Mouse (Mus musculus): ENCODE data around the gene Pde4b.
"Not testable (repeated sequence)": the region's sequence is repeated elsewhere in the genome, so short reads cannot be mapped to it uniquely, and the experiment has no call there.

The Pde4b gene

DNA sequence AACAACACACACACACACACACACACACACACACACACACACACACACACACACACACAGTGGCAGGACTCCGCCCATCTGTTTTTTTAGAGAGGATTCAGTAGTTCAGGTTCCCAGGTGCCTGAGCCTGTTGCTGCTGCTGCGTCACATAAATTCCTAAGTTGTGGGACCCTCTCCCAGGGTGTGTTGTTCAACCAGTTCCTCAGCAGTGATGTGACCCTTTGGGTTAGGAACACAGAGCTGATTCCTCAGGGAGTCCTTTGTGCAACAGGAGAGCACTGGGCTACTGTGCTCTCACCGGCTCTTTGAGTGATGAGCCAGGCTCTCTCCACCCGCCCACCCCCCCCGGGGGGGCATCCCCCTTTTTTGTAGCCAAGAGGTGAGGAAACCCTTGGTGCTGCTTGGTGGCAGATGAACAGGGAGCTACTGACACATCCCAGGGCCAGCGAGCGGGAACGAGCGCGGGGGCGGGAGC, at the start of gene Pde4b:
TSS of gene Pde4b (plus strand) at position 453 of the 475 bp plus-strand sequence.
- DNase-seq: no peak

DNA sequence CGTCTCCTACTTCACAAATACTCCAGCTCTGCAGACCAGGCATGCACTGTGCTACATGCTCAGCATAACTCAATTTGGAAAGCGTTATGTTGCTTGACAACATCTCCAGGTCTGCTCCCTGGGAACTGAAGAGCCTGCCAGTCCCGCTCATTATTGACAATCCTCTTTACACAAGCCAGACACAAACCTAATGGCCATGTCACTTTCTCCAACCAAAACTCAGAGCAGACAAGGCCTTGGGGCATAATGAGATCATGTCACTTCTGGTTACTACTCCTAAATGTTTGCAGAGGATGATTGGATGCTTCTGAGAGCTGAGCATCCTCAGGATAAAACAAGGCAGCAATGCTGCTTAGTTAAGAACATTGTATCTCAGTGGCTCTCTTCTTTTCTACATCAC, 47.2 kb upstream of the Pde4b start:
- DNase-seq: no peak

DNA sequence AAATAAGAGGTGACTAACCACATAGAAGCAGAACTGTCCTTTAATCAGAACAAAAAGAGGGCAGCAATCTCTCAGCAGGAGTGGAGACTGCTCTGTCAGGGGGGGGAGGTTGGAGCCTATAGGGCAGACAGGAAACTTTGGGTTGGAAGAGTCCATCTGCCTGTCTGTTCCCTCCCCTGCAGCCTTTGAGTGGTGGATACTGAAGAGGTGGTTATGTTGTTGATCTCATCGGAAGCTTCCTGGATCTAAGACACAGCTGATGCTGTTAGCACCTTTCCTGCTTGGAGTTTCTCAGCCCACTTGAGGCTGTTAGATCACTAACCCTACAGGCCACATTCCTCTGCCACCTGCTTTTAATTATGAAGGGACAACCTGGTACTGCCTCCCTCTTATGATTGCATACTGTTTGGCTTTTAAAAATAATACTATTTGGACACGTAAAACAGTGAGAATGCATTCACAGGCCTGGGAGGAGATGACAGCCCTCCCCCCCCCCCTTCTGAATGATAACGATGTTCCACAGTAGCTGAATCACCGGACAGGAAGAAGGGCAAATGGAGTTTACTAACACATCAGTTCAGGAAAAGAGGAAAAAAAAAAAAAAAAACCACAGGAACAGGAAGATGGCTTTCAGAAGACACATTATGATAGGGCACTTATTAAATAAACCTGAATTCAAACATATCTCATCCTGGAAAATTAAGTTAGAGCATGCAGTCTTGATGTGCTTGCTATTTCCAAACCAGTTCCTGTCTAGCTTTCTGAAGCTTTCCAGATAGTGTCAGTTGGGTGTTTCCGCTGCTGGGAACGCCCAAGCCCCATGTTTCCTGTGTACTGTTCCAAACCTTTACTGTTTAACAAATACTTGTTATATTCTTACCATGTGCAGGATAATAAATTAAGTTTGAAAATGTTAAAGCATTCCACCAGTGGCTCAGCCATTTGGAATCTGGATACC, 41.9 kb upstream of the Pde4b start:
- DNase-seq: no peak

DNA sequence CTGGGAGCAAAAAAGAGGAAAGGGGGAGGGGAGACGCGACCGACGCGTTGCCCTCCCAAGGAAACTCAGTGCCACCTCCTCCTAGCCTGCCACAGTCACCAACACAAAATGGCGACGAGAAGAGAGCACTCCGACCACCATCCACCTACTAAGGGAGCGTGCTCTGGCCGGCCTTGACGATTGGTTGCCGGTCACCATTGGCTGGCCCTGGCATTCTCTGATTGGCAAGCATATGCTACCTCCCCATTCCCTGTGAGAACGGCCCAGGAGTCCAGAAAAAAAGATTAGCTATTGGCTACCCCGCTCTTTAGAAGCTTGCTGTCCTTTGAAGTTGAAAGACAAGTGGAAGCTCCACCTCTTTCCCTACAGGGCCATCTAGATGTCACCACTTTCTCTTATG, 38.0 kb upstream of the Pde4b start:
- DNase-seq: not testable (repeated sequence)

DNA sequence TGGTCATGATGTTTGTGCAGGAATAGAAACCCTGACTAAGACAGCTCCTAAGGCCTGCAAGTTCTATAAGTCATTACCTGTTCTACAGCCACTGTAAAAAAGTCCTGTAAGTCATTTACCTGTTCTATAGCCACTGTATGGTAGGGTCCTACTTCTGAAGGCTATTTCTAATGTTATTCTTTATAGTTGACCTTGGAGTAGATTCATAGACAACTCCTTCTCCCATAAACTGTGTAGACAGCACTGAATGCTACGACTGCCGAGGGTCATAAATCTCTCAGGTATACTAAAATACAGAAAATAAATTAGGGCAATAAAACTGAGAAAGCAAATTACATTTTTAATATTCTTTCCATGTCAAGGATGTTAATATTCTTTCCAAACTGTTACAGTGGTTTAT, 26.0 kb upstream of the Pde4b start:
- DNase-seq: no peak

DNA sequence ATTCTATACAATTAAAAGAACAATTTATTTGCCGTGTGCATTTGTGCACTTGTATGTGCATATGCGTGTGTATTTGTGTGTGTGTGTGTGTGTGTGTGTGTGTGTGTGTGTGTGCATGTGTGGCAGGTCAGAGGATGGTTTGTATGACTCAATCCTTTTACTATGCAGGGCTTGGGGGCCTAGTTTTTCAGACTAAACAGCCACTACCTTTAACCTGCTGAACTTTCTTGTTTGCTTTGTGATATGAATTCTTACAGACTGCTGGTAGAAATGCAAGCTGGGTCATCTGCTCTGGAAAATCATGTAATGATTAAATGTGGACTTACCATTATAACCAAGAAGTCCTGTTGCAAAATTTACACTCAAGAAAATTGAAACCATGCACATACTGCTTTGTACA, 18.0 kb upstream of the Pde4b start:
- no peak for DNase-seq

DNA sequence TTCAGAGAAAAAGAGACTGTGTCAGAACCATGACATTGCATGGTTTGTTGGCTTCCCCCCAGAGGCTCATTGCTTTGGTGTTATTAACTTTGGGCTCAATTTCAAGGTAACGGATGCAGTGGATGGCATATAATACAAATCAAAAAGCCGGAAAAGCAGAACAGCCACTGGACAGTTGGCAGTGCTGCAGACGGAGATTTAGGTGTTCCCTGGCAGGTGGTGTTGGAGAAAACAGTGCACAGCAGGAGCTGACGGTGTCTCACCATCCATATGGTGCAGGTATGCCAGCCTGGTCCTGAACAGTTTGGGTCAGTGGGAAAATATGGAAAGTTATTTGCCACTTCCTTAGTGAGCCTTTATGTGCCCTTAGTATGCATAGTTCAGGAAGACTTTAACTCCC, 1.0 kb upstream of the Pde4b start:
- no peak for DNase-seq

DNA sequence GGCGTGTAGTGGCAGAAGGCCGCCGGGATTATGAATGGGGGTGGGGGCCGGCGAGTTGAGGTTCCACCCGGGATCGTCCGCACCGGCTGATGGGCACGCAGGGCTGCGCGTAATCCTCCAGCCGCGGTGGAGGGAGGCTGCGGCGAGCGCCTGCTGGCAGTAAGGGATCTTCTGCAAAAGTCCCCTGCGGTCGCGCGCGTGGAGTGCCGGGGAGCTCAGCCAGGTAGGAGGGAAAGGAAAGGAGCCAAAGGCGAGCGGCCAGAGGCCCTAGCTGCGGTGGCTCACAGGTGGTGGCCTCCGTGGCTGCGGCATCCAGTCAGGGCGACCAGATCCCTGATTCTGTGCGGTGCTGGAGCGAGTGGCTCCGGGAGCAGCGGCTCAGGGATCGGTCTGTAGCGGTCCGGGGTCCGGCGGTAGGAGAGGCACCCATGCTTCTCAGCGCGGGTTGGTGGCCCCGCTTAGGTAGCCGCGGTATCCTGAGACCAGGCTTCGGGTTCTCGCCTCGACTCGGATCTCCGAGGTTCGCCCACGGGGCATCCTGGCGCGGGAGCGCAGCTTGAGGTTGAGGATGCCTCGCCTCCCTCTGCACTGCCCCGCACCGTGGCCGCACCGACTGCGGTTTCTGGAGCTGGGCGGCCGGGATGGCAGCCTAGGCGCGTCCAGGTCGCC, 357 bp downstream of the Pde4b start:
- peak; percentile 61 for DNase-seq

DNA sequence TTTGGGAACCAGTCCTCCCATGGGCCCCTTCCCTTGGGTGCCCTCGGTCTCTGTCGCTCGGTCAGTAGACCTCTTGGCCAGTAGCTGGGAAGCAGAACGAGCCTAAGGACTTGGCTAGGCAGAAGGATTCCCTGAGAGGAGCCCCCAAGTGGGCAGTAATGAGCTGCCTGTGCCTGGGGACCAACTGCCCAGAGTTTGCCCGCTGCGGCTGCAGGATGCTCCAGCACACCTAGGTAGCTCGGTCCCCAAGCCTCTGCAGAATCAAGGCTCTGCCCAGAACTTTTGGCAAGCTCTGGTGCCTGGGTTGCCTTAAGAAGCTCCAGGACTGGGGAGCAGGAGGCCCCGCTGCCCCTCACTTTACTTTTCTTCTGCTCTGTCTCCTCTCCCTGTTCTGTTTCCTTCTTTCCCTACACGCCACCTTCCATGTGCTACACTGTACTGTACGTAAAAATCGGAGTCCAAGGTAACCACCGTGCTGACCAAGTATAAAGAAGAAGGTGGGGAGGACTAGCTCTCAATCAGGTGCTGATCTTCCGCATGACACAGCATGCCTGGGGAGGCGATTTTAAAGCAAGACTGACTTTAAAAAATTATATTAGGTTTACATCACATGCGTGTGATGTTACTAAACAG, 1.0 kb downstream of the Pde4b start:
- DNase-seq: peak; percentile 9

DNA sequence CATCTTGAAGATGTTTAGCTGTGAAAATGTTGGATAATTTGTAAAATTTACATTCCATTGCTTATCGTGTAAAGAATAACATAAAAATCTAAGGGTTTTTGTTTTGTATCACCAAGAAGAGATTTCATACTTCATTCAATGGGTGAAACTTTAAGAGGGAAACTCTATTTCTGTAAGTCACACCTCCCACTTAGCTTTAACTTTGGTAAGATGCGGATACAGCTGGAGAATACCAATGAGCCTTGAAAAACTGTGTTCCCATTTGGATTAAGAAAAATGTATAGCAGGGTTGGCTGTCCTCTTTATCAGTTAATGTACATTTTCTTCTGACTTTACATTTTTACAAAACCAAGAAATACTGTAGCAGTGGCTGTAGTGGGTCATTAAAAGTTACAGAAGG, 8.5 kb downstream of the Pde4b start:
- no peak for DNase-seq

DNA sequence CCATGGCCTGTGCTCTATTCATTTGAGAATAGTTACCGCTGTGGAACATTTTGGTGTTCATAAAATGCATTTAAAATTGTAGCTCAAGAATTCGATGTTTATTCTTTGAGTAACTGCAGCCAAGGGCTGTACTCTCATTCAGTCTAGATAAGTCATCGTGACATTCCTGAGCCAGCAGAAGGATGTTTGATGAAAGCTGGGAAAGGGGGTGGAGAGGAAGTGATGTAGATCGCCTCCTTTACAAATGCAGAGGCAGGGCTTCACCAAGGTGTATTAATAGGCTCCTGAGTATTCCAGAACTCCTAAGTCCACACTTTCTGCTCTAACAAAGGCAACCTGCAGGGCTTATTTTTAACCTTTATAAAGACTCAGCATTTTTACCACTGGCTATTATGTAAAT, 14.9 kb downstream of the Pde4b start:
- DNase-seq: no peak

DNA sequence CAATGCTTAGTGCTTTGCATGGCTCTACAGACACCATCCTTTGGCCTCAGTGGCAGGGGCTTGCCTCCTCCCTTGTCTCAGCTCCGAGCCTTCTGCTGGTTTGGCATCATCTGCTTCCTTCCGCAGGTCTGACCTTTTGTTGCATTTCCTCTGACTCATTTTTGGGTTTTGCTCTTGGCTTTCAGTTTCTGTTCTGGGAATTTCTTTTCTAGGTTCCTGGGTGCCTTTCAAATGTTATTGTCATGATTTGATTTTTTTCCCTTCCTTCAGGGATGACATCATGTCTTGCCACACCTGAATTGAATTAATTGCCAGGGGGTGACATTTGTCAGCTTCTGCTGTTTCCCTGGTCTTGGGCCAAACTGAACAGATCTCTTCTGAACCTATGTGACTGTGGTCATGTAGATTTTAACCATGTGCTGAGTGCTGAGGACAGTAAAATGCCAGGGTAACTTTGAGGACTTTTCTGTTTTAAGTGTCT, 17.2 kb downstream of the Pde4b start:
- no peak for DNase-seq

DNA sequence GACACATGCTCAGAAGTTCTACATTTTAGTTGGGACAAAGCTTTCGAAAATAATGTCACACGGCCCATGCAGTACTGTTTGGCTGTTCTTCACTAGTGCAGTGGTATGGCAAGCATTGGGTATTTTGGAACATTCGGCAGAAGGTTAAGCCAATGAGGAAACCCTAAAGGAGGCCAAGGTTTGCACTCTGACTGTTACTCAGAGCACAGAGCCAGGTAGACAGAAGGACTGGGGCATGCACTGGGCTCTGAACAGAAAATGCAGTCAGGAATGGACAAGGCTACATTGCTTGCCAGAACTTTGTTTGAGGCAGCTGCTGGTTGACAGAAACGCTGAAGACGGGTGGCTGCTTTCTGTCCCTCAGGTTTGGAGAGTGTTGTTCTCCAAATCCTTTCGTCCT, 19.4 kb downstream of the Pde4b start:
- DNase-seq: no peak

DNA sequence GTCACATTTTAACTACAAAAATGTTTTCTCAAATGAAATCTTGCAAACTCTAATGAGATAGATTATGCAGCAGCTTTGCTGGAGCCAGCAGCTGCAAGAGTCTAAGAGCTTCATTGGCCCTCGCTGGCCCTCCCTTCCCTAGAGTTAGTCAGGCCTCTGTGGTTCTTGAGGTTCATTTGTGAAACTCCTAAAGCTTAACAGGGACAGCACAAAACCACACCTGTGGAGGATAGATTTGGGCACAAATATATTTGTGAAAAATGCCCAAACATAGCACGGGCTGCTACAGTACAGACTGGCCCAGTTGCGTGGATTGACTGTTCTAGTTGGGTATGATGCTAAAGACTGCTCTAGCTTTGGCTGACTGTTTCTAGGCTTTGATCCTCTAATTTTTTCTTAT, 32.1 kb downstream of the Pde4b start:
- no peak for DNase-seq

DNA sequence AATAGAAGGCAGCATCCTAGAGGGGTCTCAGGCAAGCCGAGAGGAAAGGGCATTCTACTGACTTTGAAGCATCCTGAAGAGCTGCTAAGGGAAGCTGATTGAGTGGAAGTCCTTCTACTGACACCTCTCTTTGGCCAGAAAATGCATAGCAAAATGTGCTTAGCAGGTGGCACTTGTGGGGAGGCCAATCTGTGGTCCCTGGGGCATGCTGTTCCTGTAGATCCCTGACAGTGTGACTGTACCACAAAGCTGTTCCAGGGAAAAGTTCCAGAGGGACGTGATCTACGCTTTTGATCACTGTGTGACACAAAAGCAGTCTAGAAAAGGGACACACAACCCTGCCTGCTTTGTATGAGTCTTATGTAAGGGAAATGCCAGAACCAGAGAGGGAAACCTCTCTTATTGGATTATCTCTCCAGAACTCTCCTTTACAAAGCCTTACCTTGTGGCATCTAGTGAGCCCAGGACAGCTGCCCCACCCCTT, 49.1 kb downstream of the Pde4b start:
- no peak for DNase-seq

DNA sequence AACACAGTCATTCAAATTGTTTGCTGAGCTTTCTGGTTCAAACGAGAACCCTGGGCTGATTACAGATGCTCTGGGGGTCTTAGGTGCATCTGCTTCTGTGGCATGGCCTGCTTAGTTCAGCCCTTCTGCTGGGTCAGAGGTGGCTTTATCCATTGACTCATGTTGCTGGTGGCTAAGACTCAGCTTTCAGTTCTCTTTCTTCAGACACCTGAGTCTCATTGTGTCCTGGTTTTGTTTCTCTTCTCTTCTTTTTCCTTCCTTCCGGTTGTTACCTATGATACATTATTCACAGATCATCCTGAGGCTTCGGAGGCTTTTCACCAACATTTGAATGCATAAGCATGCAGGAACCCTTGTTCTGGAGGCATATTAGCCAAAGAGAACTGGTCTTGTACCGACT, 51.0 kb downstream of the Pde4b start:
- DNase-seq: no peak

DNA sequence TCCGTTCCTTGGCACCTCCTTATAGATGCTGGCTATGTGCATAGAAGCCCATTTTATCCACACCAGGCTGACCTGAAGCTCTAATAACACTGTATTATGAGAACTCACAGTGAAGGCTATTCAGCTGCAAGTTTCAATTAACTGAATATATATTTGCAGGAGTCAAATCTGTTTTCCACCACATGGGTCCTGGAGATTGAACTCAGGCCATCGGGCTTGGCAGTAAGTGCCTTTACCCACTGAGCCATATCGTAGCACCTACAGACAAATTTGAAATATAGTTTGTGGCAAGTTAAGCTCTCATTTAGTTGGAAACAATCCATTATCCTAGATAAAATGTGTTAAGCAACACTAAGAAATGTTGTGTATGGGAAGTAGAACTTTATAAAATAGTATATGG, 53.9 kb downstream of the Pde4b start:
- DNase-seq: no peak

DNA sequence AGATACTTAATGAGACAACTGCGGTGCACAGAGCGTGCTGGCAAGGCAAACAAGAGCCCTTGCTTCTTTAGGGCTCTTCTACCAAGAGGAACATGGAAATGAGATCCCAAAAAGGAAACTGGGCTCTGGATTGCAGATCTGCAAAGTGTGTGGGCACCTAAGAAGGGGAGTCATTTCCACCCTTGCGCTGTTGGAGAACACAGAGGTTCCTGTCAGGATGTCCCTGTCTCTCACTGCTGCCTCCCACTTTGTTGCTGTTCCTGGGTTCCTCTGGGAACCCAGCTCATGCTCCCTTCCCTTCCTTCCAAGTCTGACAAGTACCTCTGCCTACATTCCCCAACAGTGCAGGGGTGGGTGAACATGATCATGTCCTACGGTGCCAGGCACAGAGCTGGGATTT, 61.4 kb downstream of the Pde4b start:
- DNase-seq: peak; percentile 9

DNA sequence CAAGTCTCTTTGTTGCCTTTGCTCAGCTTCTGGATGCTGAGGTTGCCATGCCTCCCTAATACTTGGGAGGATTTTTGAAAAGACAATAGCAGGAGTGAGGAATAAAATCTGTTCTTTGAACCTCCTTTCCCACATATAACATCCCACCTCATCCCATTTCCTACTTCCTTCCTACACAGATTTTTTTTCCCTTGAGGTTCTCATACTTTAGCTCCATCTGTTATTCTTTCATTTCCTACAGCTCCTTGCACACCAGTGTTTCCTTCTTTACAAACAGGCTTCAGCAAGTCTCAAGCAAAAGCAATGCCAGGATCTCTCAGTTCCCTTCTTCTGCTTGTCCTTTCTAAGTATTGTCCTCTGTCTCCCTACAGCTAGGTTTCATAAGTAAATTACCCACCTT, 71.8 kb downstream of the Pde4b start:
- no peak for DNase-seq

DNA sequence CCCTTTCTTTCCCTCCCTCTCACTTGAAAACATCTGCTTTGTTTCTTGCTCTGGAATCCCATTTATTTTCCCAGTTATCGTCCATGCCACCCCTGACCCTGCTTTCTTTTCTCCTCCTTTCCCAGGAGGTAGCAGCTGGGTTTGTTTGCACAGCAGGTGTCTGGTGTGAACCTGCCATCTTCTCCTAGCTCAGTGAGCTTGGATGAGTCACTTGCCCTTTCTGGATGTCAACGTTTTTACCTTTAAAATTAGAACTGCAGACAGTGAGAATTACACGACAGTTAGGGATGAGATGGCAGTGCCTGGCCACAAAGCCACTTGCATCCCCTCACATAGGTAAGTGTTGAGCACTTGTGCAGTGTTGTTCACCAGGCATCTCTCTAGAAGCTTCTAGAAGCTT, 84.3 kb downstream of the Pde4b start:
- no peak for DNase-seq

DNA sequence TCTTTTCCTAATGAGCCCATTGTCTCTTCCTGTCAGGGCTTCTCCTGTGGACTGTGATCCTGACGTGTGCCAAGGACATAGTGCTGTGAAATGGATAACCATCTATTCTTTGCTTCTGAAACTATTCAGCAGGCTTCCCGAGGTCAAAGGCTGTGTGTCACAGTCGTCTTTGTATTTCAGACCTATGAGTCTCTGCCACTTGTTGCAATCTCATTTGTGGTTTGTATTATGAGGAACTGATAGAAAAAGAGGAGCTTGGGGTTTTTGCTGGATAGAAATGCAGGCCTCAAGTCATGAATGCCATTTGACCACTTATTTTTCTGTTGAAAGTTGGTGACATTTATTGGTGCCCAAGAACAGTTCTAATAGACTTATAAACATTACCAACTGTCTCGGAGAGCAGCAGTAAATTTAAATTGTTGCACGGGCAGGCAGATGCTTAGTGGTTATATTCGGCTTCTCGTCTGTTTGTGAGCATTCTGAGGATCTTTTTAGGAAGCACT, 85.4 kb downstream of the Pde4b start:
- no peak for DNase-seq

DNA sequence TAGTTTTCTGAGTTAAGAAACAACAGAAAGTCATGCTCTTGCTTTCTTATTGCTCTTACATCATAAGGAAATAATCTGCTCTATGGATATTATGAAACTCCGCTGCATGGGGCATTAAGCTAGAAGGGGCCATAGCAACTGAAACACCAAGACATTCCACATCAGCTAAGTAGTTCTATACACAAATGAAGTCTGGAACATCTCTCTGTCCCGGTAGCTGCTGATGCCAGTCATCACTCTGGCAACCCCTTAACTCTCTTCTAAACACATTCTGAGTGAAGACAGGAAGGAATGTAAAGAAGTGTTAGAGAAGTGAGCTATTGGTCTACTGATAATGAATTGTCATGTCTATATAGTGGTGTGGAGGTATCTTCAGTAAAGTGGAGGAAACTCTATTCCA, 88.6 kb downstream of the Pde4b start:
- DNase-seq: no peak

DNA sequence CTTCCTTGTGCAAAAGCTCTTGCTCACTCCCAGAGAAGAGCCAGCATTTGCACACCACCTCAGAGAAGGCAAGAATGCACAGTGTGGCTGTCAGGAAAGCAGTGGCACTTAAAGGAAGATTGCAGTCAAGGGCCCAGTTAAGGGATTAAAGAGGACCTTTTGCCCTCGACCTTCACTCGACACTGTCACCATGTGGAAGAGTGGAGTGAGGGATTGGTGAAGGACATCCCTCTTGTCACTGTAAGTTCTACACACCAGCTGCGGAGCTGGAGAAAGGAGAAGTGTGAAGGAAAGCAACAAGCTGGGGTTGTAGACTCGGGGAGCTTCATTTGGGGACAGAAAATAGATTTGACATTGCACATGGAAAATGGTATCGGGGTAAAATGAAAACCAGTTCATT, 89.9 kb downstream of the Pde4b start:
- DNase-seq: no peak

Data from right cerebral cortex, postnatal 14 days (tissue).